Mouse (Mus musculus) forebrain, postnatal 0 days (tissue): ENCODE results near the gene Gm16223. TPM values are rescaled to one million over a fixed set of nuclear protein-coding genes. Genes with fewer than 3 reads are reported as not detected.

Experiments
- ATAC-seq: fragments of 200-750 bp; cut with Nextera tagmentation; 2 replicates; pipeline ENCODE4 v1.8.0; 2017; ENCODE audit warnings: mild to moderate bottlenecking, moderate library complexity
- DNase-seq: peaks from one replicate; pipeline ENCODE4 v3.0.0-alpha.2; 2015
- H3K27ac ChIP-seq: fragments of 300-500 bp; sonication (generic); 2 replicates; pipeline ENCODE4 v1.5.1; 2014; ENCODE audit warnings: low read depth, mild to moderate bottlenecking, antibody characterized with exemption, low read length, moderate library complexity, mixed read lengths
- H3K27me3 ChIP-seq: fragments of 300-500 bp; sonication (generic); 2 replicates; pipeline ENCODE4 v1.6.1; 2014; ENCODE audit warnings: mild to moderate bottlenecking, low read length, mixed read lengths; ENCODE audit not compliant: insufficient read depth
- H3K36me3 ChIP-seq: fragments of 300-500 bp; sonication (generic); 2 replicates; pipeline ENCODE4 v1.6.1; 2014; ENCODE audit warnings: mild to moderate bottlenecking, moderate library complexity; ENCODE audit not compliant: insufficient read depth
- H3K4me1 ChIP-seq: fragments of 300-500 bp; sonication (generic); 2 replicates; pipeline ENCODE4 v1.6.1; 2014; ENCODE audit warnings: antibody characterized with exemption; ENCODE audit not compliant: insufficient read depth
- H3K4me2 ChIP-seq: fragments of 300-500 bp; sonication (generic); 2 replicates; pipeline ENCODE4 v1.6.1; 2014; ENCODE audit warnings: low read depth, mild to moderate bottlenecking, moderate library complexity
- H3K4me3 ChIP-seq: fragments of 300-500 bp; sonication (generic); 2 replicates; pipeline ENCODE4 v1.5.1; 2014; ENCODE audit warnings: low read depth, low read length, mixed read lengths
- H3K9ac ChIP-seq: fragments of 300-500 bp; sonication (generic); 2 replicates; pipeline ENCODE4 v1.6.1; 2014; ENCODE audit warnings: mild to moderate bottlenecking
- H3K9me3 ChIP-seq: fragments of 300-500 bp; sonication (generic); 2 replicates; pipeline ENCODE4 v1.6.1; 2016; ENCODE audit warnings: low read length
- CTCF ChIP-seq: sonication (generic); IDR thresholded peaks from 2 replicates; pipeline ENCODE4 v1.5.1; 2016; ENCODE audit warnings: antibody characterized with exemption, control low read depth, low read depth
- WGBS: fragments of 180-500 bp; shearing (Covaris S2); extraction: QIAGEN DNeasy Blood & Tissue Kit; methylation state at CpG from one replicate; pipeline ENCODE4 v1.1.7; 2014; 5-methylcytosine and 5-hydroxymethylcytosine counted together
- polyA plus RNA-seq: library from polyadenylated mRNA; unstranded; fragments of >200 nt; fragmentation: Nextera tagmentation; extraction: Ambion mirVana; gene quantifications from 2 replicates; pipeline ENCODE4 v1.2.1, GENCODE M21; 2015
- total RNA-seq: library from RNA; depleted of rRNA; stranded (reverse); fragments of >200 nt; gene quantifications from 2 replicates; pipeline ENCODE4 v1.2.3, GENCODE M21; 2014

The Gm16223 gene
- total and polyA plus RNA-seq, 2 experiments from 2014 or later = not detected

DNA sequence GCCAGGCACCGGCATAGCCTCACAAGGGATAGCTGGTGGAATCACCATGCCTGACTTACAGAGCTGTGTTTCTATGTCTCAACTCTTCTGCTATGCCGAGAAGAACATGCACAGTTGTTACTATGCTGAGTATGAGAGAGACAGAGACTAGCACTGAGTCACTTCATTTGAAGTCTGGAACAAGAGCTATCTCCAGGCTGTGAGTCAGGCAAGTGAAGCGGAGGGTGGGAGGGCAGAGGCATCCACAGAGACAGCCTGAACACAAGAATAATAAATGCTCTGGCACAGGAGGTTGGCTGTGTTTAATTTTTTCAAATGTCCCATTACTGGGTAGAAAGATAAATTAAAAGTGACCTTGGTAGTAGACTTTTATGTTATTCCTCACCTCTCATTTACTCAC is 100.3 kb downstream of the Gm16223 start:
- Histone ChIP-seq H3K4me3 (no peak overlapping the region), H3K27me3 (no peaks in the 10 kb centered on the region), H3K4me1 (no peaks in the 10 kb centered on the region), H3K36me3 (no peaks in the 10 kb centered on the region), H3K9me3 (no peaks in the 10 kb centered on the region), H3K9ac (no peak overlapping the region), H3K4me2 (no peak overlapping the region), H3K27ac (no peak overlapping the region)
- no peak for ATAC-seq
- 95% methylated on average over 3 of the region's 3 CpGs for WGBS
- DNase-seq = no peak
- no peak for TF ChIP-seq CTCF

DNA sequence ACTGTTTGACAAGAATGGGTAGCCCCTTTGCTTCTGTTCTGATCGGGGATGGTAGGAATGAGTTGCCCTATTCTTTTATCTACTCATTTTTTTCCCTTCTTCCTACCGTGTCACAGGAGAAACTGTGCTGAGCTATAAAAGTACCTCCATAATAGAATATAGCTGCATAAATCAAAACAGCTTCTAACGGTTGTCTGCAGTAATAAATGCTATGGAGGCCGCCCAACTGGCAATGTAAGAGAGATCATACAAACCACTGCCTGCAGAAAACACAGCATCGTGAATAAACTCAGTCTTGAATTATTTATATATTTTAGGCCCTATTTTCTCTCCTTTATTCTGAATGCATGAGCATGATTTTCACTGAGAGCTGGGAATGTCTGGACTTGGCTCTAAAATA is 101.0 kb downstream of the Gm16223 start:
- WGBS = 55% methylated on average over 5 of the region's 5 CpGs
- no peak overlapping the region for H3K4me3 ChIP-seq
- no peak for ATAC-seq

DNA sequence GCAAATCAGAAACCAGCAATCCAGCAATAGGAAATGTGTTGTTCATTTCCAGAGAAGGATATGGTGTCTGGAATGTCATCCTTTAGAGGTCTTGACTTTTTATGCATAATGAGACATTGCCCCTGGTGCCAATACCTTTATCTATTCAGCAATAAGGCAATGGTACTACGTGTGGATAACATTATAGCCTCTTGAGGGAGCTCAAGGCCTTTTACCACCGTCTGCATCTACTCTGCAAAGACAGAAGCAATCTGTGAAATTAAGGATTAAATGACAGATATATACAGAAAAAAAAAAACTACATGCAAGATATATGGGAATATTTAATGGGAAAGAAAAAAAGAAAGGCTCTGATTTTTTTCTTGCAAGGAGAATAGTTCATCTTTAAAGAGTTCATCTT is 106.3 kb downstream of the Gm16223 start:
- Histone ChIP-seq H3K27ac (no peak overlapping the region), H3K4me3 (no peak overlapping the region), H3K4me1 (no peaks in the 10 kb centered on the region), H3K36me3 (no peaks in the 10 kb centered on the region), H3K9me3 (no peaks in the 10 kb centered on the region), H3K27me3 (no peaks in the 10 kb centered on the region), H3K9ac (no peak overlapping the region), H3K4me2 (no peak overlapping the region)
- ATAC-seq = no peak
- WGBS = 61% methylated on average over 2 of the region's 2 CpGs
- DNase-seq = no peak
- TF ChIP-seq CTCF = peak; percentile 33

More for the DNA sequence above, 101.0 kb downstream of the Gm16223 start:
- no peak overlapping the region for H3K27ac ChIP-seq
- H3K9me3 ChIP-seq = no peaks in the 10 kb centered on the region
- H3K9ac ChIP-seq = no peak overlapping the region
- no peak for TF ChIP-seq CTCF
- DNase-seq = no peak
- H3K4me1 ChIP-seq = no peaks in the 10 kb centered on the region
- no peak overlapping the region for H3K4me2 ChIP-seq
- no peaks in the 10 kb centered on the region for H3K36me3 ChIP-seq
- no peaks in the 10 kb centered on the region for H3K27me3 ChIP-seq

- Histone ChIP-seq H3K27me3 (no peaks in the 10 kb centered on the region), H3K4me3 (no peak overlapping the region), H3K4me2 (no peak overlapping the region), H3K4me1 (no peaks in the 10 kb centered on the region), H3K27ac (no peak overlapping the region), H3K9ac (no peak overlapping the region), H3K36me3 (no peaks in the 10 kb centered on the region), H3K9me3 (no peaks in the 10 kb centered on the region)
- ATAC-seq = no peak
- 63% methylated on average over 2 of the region's 2 CpGs for WGBS
- no peak for TF ChIP-seq CTCF
- DNase-seq = no peak
Observed at GRCm38 (mm10) chr5:42175424-42175823, 107.7 kb downstream of the Gm16223 start.

DNA sequence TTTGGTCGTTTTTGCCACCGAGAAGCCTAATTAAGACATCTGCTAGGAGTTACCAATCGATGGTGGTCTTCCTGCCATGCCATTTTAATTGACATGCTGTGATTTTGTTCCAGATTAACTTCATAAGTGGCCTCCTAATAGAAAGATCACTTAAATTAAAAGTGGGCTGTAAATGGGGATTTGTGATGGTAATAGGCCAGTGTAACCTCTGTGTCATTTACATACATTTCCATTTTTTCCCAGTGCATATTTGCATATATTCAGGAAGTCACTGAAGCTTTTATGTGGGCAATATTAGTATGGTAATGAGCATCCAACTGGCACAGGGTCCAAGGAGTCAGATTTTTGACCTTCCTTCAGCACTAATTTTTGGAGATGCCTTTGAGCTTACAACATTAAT is 130.7 kb downstream of the Gm16223 start:
- no peak overlapping the region for H3K4me2 ChIP-seq
- DNase-seq (no peak), ATAC-seq (no peak)
- no peaks in the 10 kb centered on the region for H3K4me1 ChIP-seq
- TF ChIP-seq CTCF = no peak
- 27% methylated on average over 3 of the region's 3 CpGs for WGBS
- H3K27ac ChIP-seq = no peak overlapping the region
- no peak overlapping the region for H3K9ac ChIP-seq
- no peak overlapping the region for H3K4me3 ChIP-seq
- no peaks in the 10 kb centered on the region for H3K27me3 ChIP-seq
- H3K9me3 ChIP-seq = no peaks in the 10 kb centered on the region
- no peaks in the 10 kb centered on the region for H3K36me3 ChIP-seq

DNA sequence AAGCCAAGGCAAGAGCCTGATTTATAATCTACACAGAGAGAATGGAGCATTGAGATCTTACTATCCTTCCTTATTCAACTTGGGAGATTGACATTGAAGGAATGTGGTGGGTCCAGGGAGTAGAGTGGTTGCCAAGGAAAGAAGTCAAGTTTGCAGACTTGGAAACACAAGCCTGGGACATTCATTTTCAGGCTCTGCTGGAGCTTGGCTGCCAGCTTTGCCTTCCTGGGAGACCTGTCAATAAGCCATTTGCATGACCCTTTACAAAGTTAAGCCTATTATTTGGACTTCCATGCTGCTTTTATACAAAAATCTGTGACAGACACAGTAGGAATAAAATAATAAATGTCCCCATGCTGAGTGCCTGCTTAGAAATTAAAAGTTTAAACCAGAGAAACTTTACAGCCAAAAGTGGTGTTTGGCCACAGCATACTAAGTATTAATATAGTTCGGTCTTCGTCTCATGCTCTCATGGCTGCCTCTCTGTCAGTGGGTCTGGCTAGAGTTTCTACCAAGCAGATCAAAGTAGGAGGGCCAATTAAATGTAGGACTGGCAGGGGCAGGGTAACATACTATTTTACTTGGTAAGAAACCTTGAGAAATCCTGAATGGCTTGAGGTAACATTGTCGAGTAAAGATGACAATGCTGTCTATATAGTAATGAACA is 139.8 kb downstream of the Gm16223 start:
- no peaks in the 10 kb centered on the region for H3K36me3 ChIP-seq
- no peaks in the 10 kb centered on the region for H3K9me3 ChIP-seq
- no peak overlapping the region for H3K4me2 ChIP-seq
- ATAC-seq (no peak), DNase-seq (no peak)
- WGBS = 78% methylated on average over 3 of the region's 3 CpGs
- TF ChIP-seq CTCF = no peak
- no peaks in the 10 kb centered on the region for H3K27me3 ChIP-seq
- no peaks in the 10 kb centered on the region for H3K4me1 ChIP-seq
- no peak overlapping the region for H3K27ac ChIP-seq
- H3K9ac ChIP-seq = no peak overlapping the region
- H3K4me3 ChIP-seq = no peak overlapping the region

DNA sequence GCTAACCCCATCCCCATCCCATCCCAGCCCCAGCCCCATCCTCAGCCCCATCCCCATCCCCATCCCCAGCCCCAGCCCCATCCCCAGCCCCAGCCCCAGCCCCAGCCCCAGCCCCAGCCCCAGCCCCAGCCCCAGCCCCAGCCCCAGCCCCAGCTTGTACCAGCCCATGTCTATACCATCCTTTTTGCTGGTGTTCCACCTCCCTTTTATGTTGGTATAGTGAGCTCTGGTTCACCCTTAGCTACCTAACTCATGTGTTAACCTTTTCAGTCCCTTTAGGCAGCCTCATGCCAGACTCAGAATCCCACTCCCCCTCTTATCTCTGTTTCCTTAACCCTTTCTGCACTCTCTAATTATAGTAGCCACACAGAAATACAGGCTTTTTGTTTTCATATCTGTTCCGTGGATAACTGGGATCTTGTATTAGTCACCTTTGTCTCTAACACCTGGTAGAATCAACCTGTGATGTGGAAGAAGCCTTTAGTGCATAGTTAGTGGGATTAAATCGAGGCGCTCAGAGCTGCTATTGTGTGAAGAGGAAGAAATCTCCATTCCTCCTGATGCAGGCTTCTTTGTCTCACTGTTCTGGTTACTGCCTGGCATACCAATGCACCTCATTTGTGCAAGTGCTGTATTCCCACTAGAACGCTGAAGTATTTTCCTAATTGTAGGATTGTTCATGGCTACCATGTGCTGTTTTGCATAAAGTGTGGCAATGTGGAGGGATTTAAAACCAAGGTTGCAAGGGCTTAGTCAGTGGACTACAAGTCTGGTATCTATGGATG is 144.0 kb downstream of the Gm16223 start:
- Histone ChIP-seq H3K9ac (no peak overlapping the region), H3K27me3 (no peaks in the 10 kb centered on the region), H3K36me3 (no peaks in the 10 kb centered on the region), H3K27ac (no peak overlapping the region), H3K9me3 (no peaks in the 10 kb centered on the region), H3K4me1 (no peaks in the 10 kb centered on the region), H3K4me2 (no peak overlapping the region), H3K4me3 (no peak overlapping the region)
- no peak for TF ChIP-seq CTCF
- DNase-seq (no peak), ATAC-seq (no peak)
- 14% methylated on average over 4 of the region's 4 CpGs for WGBS
